Mouse (Mus musculus) olfactory bulb, adult 2 months (tissue): Measurements from ENCODE around the gene Rapgef2. TPM values are rescaled to one million over a fixed set of nuclear protein-coding genes. Genes with fewer than 3 reads are reported as not detected.

Experiments used
- H3K27ac ChIP-seq: fragments of 200-500 bp; 2 replicates; pipeline ENCODE4 v1.5.1; 2012; ENCODE audit warnings: low read depth, low read length; ENCODE audit not compliant: insufficient read depth
- H3K4me1 ChIP-seq: fragments of 200-500 bp; 2 replicates; pipeline ENCODE4 v1.6.1; 2012; ENCODE audit warnings: low read length; ENCODE audit not compliant: control insufficient read depth, insufficient read depth
- H3K4me3 ChIP-seq: fragments of 200-500 bp; 2 replicates; pipeline ENCODE4 v1.5.1; 2012; ENCODE audit warnings: mild to moderate bottlenecking, low read depth, low read length, moderate library complexity; ENCODE audit not compliant: insufficient read depth
- CTCF ChIP-seq: fragments of 200-500 bp; IDR thresholded peaks from 2 replicates; pipeline ENCODE4 v1.5.1; 2012; ENCODE audit warnings: low read depth, mild to moderate bottlenecking, low read length, moderate library complexity; ENCODE audit not compliant: insufficient read depth
- POLR2A ChIP-seq: fragments of 200-500 bp; IDR thresholded peaks from 2 replicates; pipeline ENCODE4 v1.6.1; 2012; ENCODE audit warnings: mild to moderate bottlenecking, low read depth, low read length, moderate library complexity; ENCODE audit not compliant: insufficient read depth
- WGBS: fragments of 180-500 bp; shearing (Covaris S2); methylation state at CpG from one replicate; pipeline ENCODE4 v1.1.7; 2018; 5-methylcytosine and 5-hydroxymethylcytosine counted together
- polyA plus RNA-seq: library from polyadenylated mRNA; stranded (reverse); fragments of >200 nt; gene quantifications from 2 replicates; pipeline ENCODE4 v1.2.4, GENCODE M21; 2012; ENCODE audit warnings: low replicate concordance; ENCODE audit not compliant: missing spikeins, insufficient read depth, insufficient read length

The Rapgef2 gene
- polyA plus RNA-seq, 1 experiment, result 61.7 TPM

DNA sequence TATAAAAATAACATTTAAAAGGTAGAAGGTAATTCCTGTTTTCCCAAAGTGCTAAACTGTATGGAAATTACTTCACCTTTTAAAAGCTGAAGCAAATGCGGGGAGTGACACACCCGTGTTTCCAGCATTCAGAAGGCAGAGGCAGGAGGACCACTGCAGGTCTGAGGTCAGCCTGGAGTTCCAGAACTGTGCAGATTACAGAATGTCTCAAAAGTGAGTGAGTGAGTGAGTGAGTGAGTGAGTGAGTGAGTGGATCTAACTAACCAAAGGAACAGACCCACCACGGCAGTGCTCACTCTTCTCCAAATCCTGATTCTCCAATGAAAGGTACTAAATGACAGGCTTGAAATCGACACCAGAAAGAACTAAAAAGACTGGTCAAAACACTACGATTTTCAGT is 82.5 kb downstream of the Rapgef2 start:
- H3K27ac ChIP-seq, result no peak overlapping the region
- H3K4me3 ChIP-seq, result no peak overlapping the region
- 75% methylated on average over 5 of the region's 5 CpGs for WGBS
- no peak for TF ChIP-seq POLR2A
- no peak for TF ChIP-seq CTCF
- peaks cover 8% of the 10 kb centered on the region; the same call in 1 of the 2 replicates for H3K4me1 ChIP-seq

DNA sequence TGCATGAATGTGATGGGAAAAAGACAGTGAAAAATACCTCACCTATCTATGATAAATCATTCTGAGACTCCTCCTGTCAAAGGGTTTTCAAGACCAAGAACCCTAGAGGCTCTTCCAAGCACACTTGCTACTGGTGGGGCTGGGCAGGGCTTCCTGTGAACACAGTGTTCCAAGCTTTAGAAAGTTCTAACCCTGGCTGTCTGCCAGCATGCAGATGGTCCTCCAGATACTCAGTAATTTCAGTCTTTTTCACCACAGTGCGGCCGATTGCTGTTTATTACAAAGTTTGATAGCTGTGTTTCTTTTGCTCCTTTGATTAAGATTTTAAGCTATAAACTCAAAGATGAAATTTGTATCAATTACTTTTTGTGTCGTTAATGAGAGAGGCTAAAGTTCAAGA is 83.1 kb downstream of the Rapgef2 start:
- Histone ChIP-seq H3K4me3 (no peak overlapping the region), H3K4me1 (peaks cover 12% of the 10 kb centered on the region), H3K27ac (no peak overlapping the region)
- TF ChIP-seq CTCF, result no peak
- no peak for TF ChIP-seq POLR2A
- 30% methylated on average over 3 of the region's 3 CpGs for WGBS

GRCm38 (mm10) chr3:79202275-79203153 is 83.8 kb downstream of the Rapgef2 start:
- peaks cover 15% of the 10 kb centered on the region for H3K4me1 ChIP-seq
- no peak overlapping the region for H3K4me3 ChIP-seq
- 43% methylated on average over 11 of the region's 11 CpGs for WGBS
- TF ChIP-seq CTCF (no peak), POLR2A (no peak)
- H3K27ac ChIP-seq, result 0 out of 2 replicates have a peak overlapping the region, but pooled peaks have one; percentile 12

- H3K4me3 ChIP-seq, result no peak overlapping the region
- no peak overlapping the region for H3K27ac ChIP-seq
- 51% methylated on average over 6 of the region's 6 CpGs for WGBS
- TF ChIP-seq CTCF, result no peak
- TF ChIP-seq POLR2A, result no peak
- peaks cover 15% of the 10 kb centered on the region for H3K4me1 ChIP-seq
Observed at GRCm38 (mm10) chr3:79196708-79197437, 89.4 kb downstream of the Rapgef2 start.

- no peak overlapping the region for H3K4me3 ChIP-seq
- H3K4me1 ChIP-seq, result peaks cover 21% of the 10 kb centered on the region
- TF ChIP-seq POLR2A (no peak), CTCF (no peak)
- H3K27ac ChIP-seq, result no peak overlapping the region
- WGBS, result 92% methylated on average over 9 of the region's 9 CpGs
Observed at GRCm38 (mm10) chr3:79195280-79195679, 91.0 kb downstream of the Rapgef2 start.

GRCm38 (mm10) chr3:79194111-79194793 is 92.1 kb downstream of the Rapgef2 start:
- TF ChIP-seq POLR2A (no peak), CTCF (no peak)
- peaks cover 23% of the 10 kb centered on the region for H3K4me1 ChIP-seq
- WGBS, result 74% methylated on average over 8 of the region's 8 CpGs
- no peak overlapping the region for H3K27ac ChIP-seq
- H3K4me3 ChIP-seq, result no peak overlapping the region

GRCm38 (mm10) chr3:79193001-79193400 is 93.3 kb downstream of the Rapgef2 start:
- no peak for TF ChIP-seq POLR2A
- TF ChIP-seq CTCF, result no peak
- Histone ChIP-seq H3K27ac (peak overlapping the region; percentile 24; the same call in 1 of the 2 replicates), H3K4me1 (peaks cover 17% of the 10 kb centered on the region), H3K4me3 (no peak overlapping the region)
- WGBS, result 29% methylated on average over 4 of the region's 4 CpGs

DNA sequence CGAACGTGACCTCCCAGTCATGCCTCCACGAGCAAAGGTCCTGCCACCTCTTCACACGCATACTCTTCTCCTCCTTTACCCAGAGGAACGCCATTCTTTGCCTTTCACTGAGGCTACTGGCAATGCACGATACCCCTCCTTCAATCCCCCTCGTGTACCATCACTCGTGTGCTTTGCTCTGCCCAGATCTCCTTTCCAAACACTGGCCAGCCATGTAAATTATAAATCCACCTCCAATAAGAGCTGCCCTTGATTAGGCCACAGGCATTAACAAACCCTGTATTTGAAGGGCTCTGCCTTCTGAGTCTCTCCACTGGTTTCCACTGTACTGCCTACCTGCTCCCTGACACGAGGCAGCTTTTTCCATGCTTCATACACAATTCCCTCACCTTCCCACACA is 94.3 kb downstream of the Rapgef2 start:
- TF ChIP-seq POLR2A, result no peak
- TF ChIP-seq CTCF, result no peak
- Histone ChIP-seq H3K27ac (0 out of 2 replicates have a peak overlapping the region, but pooled peaks have one; percentile 25), H3K4me3 (no peak overlapping the region), H3K4me1 (peaks cover 16% of the 10 kb centered on the region)
- WGBS, result 70% methylated on average over 9 of the region's 9 CpGs

GRCm38 (mm10) chr3:79191471-79191870 is 94.8 kb downstream of the Rapgef2 start:
- Histone ChIP-seq H3K4me3 (no peak overlapping the region), H3K4me1 (peaks cover 16% of the 10 kb centered on the region), H3K27ac (no peak overlapping the region)
- TF ChIP-seq CTCF (no peak), POLR2A (no peak)
- 54% methylated on average over 11 of the region's 11 CpGs for WGBS
